Mouse (Mus musculus) kidney, adult 2 months (tissue): ENCODE results near the gene Rnf225.

Experiments used
- CTCF ChIP-seq: fragments of 200-500 bp; conservative IDR thresholded peaks from 2 replicates; pipeline ENCODE4 v1.5.1; 2011; ENCODE audit warnings: low read depth, mild to moderate bottlenecking, control low read depth, low read length, moderate library complexity, mixed read lengths; ENCODE audit not compliant: insufficient read depth, insufficient read length
- POLR2A ChIP-seq: fragments of 200-500 bp; IDR thresholded peaks from one replicate; pipeline ENCODE4 v1.6.1; 2011; ENCODE audit warnings: low read depth, low read length, control low read depth

GRCm38 (mm10) chr7:12978931-12979722 lies 51.9 kb downstream of the Rnf225 start:
- TF ChIP-seq CTCF (no peak), POLR2A (no peak)
